Mouse (Mus musculus): ENCODE results near the gene Ube2o.
"Not testable (repeated sequence)": the region's sequence is repeated elsewhere in the genome, so short reads cannot be mapped to it uniquely, and the experiment has no call there.

Ube2o gene

DNA sequence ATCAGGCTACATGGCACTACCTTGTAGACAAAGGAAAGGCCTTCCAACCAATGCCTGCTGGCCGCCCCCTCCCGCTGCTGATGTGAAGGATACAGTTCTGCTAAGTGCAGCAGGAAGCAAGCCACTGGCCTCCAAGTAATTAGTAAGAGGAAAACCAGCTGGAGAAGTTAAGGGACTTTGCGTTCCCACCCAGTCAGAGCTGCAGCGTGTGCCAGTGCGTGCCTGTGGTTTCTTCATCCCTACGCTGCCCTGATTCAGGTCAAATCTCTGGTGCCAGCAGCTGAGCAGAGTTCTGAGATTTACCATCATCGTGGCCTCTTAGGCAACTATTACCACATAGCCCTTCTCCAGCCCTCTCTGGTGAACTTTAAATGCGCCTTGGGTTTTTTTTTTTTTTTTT is 62.8 kb downstream of the Ube2o start:
- peak; percentile 84 for DNase-seq (ENCODE audit: extremely low read depth, insufficient read length, low spot score)

DNA sequence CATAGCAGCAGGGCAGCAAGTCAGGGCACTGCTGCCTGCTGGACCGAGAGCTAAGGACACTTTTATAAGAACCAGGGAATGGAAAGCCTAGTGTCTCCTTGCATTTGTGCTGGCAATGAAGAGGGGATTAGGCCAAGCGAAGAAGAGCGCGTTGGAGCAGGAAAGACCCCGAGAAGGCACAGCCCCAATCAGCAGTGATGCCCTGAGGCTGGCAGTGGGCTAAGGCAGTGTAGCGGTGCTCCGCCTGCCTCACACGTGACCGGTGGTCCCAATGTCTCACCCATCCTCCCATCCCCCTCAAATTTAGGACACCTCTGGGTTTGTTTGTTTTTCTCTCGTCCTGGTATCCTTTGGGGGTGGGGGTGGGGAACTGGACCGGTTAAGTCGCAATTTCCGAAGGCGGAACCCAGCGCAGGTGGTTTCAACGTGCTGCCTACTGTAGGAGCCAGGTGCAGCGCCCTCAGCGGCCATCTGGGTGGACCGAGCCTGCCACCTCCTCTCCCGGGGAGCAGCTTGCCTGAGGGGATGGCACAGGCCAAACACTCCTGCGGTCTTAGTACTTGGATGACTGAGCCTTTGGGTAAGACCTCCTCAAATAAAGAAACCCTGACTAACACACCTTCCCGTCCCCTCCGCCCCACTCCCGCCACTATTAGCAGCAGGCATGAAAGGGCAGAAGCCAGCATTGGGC is 65.8 kb downstream of the Ube2o start:
- no peak for DNase-seq (ENCODE audit: extremely low read depth, insufficient read length, low spot score)

DNA sequence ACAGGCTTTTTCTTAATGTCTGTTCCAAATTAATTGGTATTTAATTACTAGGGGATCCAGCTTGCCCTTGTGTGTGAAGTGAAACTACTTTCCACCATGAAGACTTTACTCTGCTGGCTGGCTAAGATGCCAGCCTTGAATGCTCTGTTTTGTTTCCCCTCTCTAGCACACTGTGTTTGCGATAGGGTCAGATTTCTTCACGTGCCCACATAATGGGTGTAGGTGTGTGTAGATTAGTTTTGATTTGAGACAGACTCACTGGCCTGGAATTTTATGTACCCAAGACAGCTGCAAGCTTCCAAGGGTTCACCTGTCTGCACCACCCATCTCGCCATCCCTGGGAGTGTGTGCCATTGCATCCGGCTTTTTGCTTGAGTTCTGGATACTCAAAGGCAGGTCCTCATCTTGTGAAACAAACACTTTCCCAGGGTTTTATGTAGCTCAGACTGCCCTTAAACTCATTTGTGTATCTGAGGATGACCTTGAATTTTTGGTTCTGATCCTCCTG is 67.7 kb downstream of the Ube2o start:
- no peak for DNase-seq (ENCODE audit: extremely low read depth, insufficient read length, low spot score)

DNA sequence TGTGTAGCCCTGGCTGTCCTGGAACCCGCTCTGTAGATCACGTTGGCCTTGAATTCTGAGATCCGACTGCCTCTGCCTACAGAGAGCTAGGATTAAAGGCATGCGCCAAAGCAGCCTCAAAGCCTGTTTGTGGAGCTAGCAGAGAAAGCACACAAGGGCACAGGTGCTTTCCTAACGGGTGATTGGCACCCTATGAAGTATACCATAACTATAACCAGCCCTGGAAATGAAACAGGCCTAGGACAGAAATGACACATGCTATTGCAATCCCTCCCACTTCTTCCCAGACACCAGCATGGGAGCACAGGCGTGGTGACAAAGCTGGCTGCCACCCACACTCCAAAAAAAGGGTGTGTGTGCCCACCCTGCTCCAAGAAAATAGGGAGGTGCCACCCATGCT is 68.3 kb downstream of the Ube2o start:
- DNase-seq (ENCODE audit: extremely low read depth, insufficient read length, low spot score): no peak

DNA sequence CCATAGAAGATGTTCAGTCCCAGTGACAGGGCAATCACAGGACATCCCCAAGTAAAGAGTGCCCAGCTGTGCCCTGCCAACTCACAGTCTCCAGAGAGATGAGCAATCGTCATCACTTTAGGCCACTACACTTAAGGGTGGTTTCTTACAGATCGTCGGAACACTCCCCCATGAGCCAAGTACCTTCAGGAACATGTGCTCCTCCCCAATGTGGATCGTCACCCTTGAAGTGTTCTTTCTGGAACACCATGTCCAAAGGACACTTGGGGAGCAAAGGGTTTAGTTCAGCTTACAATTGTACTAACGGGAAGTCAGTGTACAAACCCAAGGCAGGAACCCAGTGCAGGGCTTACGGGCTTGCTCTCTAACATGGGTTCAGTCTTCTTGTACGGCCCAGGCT is 69.1 kb downstream of the Ube2o start:
- no peak for DNase-seq (ENCODE audit: extremely low read depth, insufficient read length, low spot score)

DNA sequence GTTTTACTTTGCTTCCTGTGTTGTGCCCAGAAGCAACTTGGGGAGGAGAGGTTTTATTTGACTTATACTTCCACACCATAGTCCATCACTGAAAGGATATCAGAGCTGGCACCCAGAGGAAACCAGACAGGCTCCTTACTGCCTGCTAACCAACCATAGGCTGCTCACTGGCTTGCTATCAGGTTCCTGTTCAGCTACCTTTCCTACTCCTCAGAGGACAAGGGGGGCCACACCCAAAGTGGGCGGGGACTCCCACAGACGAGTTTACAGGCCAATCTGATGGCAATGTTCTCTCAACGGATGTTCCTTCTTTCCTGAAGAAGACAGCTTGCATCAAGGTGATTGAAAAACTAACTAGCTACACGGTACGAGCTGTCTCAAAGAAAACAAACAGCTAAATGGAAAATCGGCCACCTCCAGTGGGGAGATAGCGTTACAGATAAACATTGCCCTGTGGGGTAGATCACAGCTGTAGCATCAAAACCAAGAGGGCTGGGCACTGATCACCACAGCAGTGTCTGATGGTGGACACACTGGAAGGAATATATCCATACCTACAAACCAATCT is 69.9 kb downstream of the Ube2o start:
- DNase-seq (ENCODE audit: extremely low read depth, insufficient read length, low spot score): no peak

DNA sequence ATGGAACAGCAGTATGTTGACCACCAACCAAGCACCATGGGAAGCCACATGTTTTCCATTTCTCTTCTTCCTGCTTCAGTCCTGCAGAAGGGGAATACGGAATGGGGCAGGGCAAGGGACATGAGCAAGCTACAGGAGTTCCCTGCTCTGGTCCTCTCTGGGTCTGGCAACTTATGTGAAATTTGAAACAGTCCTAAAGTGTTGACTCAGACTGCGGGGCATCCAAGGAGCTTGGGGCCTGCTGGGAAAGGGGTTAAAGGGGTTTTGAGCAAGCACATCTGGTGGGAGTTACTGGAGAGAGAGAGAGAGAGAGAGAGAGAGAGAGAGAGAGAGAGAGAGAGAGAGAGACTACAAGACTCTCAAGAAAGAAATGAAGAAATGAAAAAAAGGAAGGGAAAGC is 72.6 kb downstream of the Ube2o start:
- DNase-seq (ENCODE audit: extremely low read depth, insufficient read length, low spot score): no peak

DNA sequence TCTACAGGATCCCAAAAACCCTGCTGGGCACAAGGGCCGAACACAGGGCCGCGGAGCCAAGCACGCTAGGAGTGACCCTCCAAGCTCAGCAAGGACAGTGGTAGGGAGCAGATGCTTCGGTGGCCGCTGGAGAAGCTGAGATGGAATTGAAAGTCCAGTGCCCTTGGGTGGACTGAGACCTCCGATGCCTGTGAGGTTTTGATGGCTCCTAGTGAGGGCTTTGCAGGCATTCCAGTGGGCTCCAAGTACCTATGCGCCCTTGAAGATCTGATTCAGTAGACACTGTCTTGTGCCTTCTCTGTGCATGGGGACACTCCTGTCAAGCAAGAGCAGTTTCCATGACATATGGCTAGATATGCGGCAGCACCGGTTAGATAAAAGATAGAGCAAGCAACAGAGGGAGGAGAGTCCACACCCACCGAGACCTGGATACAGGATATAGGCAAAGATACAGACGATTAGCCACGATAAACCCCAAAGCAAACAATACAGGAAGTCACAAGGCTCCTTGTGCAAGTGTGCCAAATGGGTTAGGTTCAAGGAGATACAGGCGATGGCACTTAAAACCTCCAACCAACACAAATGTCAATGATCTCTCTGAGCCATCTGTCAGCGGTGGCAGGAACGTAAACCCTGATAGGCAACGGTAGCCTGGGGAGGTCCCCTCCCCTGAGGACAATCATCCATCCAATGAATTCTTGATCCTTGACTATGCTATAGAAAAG is 74.9 kb downstream of the Ube2o start:
- no peak for DNase-seq (ENCODE audit: extremely low read depth, insufficient read length, low spot score)

DNA sequence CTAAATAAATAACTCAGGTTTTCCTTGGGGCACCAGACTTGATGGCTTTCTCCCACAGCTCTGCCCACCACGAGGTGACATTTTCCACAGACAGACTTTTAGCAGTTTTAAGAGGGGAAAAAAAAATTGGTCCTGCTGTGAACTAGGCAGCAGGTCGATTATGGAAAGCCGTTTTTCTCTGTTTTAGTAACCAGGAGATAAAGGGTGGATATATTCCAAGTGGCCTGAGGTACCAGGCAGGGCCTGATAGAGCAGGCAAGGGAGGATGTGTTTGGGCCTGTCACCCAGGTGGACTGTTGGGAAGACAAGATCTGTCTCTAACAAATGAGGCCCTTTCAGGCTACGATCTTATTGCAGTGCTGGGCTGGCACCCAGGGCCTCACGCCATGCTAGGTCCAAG is 75.7 kb downstream of the Ube2o start:
- no peak for DNase-seq (ENCODE audit: extremely low read depth, insufficient read length, low spot score)

DNA sequence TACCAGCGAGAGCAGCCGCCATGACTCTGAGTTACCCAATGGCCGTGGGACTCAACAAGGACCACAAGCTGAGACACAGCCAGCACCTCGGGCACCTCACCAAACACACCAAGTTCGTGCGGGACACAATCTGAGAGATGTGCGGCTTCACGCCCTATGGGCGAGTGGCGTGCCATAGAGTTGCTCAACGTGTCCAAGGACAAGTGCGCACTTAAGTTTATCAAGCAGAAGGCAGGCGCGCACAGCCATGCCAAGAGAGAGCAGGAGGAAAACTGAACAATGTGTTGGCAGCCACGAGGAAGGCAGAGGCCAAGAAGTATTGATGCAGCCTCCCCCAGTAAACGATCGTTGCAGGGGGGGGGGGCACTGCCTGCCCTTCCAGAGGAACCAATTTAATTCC is 76.7 kb downstream of the Ube2o start:
- no peak for DNase-seq (ENCODE audit: extremely low read depth, insufficient read length, low spot score)

DNA sequence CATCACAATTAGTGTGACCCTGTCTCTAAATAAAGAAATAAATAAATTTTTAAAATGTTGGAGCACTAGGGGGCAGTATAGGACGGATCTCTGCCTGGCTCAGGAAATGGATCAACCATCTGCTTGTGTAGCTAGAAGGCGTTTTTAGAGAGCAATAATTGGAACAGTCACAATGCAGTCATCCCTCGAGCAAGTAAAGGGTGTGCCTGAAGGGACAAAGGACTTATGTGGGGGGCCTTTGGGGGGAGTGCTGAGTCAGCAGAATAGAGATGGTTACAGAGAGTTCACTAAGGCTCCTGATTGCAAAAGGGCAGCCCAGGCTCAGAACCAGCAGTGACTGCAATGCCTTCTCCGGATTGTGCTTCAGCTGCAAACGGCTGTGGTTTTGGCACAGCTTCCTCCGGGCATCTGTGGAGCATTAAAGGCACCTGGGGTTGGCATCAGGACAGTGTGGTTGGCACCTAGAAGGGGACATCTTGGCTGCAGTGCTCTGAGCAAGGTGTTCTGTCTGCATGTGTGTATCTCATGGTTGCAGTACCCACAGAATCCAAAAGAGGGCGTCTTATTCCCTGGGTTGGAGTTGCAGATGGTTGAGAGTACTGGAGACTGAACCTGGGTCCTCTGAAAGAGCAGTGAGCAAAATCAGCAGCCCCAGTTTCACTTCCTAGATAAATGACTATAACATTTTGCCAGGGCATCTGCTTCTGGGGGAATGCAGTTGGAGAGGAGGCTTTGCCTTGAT is 80.1 kb downstream of the Ube2o start:
- peak; percentile 65 for DNase-seq (ENCODE audit: extremely low read depth, insufficient read length, low spot score)

DNA sequence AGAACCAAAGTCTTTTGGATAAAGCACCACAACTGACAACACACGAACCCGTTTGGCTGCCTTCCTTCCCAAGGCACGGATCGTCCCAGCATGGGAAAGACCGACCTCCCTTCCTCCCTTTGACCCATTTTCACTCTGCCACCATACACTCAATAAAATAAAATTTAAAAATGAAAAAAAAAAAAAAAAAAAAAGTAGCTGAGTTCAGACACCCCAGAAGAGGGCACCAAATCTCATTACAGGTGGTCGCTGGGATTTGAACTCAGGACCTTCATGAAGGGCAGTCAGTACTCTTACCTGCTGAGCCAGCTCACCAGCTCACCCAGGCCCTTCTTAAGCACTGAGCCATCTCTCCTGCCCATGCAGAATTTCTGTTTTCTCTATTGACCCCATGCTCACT is 82.2 kb downstream of the Ube2o start:
- DNase-seq (ENCODE audit: extremely low read depth, insufficient read length, low spot score): no peak

DNA sequence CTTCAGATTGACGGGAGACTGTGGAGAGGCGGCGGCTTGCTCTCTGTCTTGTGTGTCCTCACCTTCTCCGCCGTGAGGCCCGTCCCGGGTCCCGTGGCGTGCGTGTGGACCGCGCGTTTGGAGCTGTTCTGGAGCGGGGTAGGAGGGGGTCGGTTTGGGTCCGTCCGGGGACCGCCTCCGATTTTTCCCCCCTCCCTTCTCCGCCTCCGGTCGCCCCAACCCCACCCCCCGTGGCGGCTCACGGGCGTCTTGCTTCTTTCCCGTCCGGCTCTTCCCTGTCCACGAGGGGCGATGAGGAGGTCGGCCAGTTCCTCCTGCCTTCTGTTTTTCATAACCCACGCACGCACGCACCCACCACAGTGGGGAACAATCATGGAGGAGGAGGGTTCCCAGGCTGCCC is 82.7 kb downstream of the Ube2o start:
- no peak for DNase-seq (ENCODE audit: extremely low read depth, insufficient read length, low spot score)

DNA sequence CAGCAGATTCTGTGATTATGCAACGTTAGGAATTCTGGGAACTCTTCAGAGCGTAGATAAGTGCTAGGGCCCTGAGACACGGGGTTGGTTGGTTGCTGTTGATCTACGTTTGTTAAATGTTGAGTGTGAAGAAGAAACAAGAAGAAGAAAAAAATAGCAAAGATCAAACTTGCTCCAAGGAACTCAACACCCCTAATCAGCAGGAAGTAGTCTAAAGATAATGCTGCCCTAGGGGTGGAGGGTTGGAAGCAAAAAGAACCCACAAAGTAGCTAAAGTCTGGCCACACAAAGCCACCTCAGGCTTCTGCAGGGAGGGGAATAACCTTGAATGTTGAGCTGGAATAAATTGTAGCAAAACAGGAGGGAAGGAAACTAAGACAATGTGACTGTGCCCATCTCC is 83.9 kb downstream of the Ube2o start:
- no peak for DNase-seq (ENCODE audit: extremely low read depth, insufficient read length, low spot score)

DNA sequence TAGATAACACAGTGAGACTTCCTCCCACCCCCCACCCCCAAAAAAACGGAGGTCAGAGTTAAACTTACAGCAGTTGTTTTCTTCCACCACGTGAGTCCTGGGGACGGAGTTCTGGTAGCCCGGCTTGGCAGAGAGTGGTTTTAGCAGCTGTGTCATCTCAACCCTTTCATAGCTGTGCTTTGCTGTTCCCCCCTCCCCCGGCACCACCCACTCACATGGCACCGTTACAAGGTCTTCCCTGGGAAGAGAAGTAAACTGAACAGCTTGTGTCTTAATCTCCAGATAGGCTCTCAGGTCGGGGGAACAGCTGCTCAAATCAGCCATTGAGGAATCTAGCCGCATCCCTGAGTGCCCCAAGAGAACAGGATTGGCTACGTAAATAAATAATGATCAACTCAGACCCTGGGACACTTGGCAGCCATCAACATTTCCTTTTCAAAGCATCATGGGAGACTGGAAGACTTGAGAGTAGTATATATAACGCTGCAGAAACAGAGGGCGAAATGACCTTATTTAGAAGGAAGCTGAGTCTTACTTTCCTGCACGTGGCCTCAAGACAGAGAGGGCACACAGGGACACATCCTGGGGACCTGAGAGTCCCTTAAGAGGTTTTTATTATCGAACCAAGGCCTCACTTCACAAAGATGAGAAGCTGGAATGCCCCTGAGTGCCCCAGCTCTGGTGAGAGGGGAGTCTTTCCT is 86.6 kb downstream of the Ube2o start:
- no peak for DNase-seq (ENCODE audit: extremely low read depth, insufficient read length, low spot score)

DNA sequence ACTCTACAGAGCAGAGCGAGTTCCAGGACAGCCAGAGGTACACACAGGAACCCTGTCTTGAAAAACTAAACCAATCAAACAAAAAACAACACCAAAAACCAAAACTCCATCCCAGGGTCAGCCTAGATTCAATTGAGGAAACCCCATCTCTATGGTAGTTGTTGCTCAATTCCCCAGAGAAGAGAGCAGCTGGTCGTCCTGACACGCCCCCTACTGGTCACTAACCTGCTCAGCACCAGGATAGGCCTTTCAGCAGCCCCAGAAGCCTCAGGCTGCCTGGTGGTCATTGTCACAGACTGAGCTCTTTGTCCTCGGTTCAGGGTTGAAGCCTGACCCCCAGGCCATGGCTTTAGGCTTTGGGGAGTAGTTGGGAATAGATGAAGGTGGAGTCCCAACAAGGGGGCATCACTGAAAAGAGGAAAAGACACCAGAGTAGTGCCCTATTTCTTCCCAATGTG is 87.4 kb downstream of the Ube2o start, which contains the start of gene Prpsap1:
Prpsap1 (minus strand) TSS at position 408 of the 458 bp plus-strand sequence.
- DNase-seq (ENCODE audit: extremely low read depth, insufficient read length, low spot score): no peak

DNA sequence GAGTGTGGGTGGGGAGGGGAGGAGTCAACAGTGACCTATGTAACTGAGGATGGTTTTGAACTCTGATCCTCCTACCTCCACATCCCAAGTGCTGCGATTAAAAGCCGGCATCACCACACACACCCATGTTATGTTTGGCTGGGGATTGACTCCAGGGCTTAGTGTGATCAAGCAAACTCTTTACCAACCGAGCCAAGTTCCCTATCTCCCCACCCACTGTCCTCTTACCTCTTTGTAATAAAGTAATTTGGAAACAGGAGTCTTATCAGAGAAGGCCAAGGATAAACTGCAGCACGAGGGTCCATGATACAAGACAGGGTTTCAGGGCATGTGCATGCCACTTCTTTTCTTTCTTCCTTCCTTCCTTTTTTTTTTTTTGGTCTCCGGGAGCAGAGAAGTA is 88.1 kb downstream of the Ube2o start:
- DNase-seq (ENCODE audit: extremely low read depth, insufficient read length, low spot score): no peak

DNA sequence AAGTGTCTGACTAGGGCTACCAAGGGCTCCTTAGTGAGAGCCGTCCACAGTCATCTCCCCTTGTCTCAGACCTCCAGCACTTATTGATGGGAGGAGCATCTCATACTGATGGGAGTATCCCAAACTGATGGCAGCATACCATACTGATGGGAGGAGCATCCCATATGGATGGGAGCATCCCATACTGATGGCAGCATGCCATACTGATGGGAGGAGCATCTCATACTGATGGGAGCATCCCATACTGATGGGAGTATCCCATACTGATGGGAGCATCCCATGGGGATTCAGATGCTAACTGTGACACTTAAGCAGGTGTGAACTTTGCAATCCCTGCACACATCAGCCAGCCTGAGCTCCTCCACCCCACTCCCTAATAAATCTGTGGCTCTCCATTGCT is 88.7 kb downstream of the Ube2o start:
- DNase-seq (ENCODE audit: extremely low read depth, insufficient read length, low spot score): not testable (repeated sequence)

DNA sequence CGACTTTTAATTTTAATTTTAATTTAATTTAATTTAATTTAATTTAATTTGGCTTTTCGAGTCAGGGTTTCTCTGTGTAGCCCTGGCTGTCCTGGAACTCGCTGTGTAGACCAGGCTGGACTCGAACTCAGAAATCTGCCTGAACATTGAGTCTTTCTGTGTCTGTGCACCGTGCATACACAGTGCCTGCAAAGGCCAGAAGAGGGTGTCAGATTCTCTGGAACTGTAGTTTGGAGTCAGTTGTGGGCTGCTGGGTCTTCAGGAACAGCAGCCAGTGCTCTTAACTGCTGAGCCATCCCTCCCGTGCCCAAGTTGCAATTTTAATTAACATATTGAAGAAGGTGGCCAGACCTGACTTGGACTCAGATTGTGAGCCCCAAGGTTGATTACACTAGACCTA is 89.9 kb downstream of the Ube2o start:
- no peak for DNase-seq (ENCODE audit: extremely low read depth, insufficient read length, low spot score)
